Mouse (Mus musculus): Measurements from ENCODE around the gene Mtif3. TPM values are rescaled to one million over a fixed set of nuclear protein-coding genes. Genes with fewer than 3 reads are reported as not detected.

The Mtif3 gene
- polyA plus RNA-seq, 1 experiment from 2014 or later = 24.6 TPM

- H3K4me2 ChIP-seq (replicated peaks) = no peak overlapping the region
- 79% methylated on average over 6 of the region's 6 CpGs for WGBS
- H3K27me3 ChIP-seq = peaks cover 31% of the 10 kb centered on the region
- peaks cover 1% of the 10 kb centered on the region; the same call in 1 of the 2 replicates for H3K4me1 ChIP-seq
- H3K9ac ChIP-seq = no peak overlapping the region
- H3K36me3 ChIP-seq = no peaks in the 10 kb centered on the region
- H3K4me3 ChIP-seq = no peak overlapping the region
- ATAC-seq (ENCODE audit: low FRiP score) = no peak
- no peak overlapping the region for H3K27ac ChIP-seq
- no peaks in the 10 kb centered on the region for H3K9me3 ChIP-seq (replicated peaks)
Measured at GRCm38 (mm10) chr5:146981376-146981775, 17.8 kb upstream of the Mtif3 start.

GRCm38 (mm10) chr5:146974781-146975123 is 11.2 kb upstream of the Mtif3 start:
- no peaks in the 10 kb centered on the region for H3K4me1 ChIP-seq
- no peak overlapping the region for H3K4me2 ChIP-seq (replicated peaks)
- ATAC-seq (ENCODE audit: low FRiP score) = no peak
- no peak overlapping the region for H3K27ac ChIP-seq
- H3K4me3 ChIP-seq = no peak overlapping the region
- 69% methylated on average over 13 of the region's 13 CpGs for WGBS
- H3K36me3 ChIP-seq = no peaks in the 10 kb centered on the region
- H3K27me3 ChIP-seq = no peaks in the 10 kb centered on the region
- H3K9ac ChIP-seq = no peak overlapping the region
- no peaks in the 10 kb centered on the region for H3K9me3 ChIP-seq (replicated peaks)

DNA sequence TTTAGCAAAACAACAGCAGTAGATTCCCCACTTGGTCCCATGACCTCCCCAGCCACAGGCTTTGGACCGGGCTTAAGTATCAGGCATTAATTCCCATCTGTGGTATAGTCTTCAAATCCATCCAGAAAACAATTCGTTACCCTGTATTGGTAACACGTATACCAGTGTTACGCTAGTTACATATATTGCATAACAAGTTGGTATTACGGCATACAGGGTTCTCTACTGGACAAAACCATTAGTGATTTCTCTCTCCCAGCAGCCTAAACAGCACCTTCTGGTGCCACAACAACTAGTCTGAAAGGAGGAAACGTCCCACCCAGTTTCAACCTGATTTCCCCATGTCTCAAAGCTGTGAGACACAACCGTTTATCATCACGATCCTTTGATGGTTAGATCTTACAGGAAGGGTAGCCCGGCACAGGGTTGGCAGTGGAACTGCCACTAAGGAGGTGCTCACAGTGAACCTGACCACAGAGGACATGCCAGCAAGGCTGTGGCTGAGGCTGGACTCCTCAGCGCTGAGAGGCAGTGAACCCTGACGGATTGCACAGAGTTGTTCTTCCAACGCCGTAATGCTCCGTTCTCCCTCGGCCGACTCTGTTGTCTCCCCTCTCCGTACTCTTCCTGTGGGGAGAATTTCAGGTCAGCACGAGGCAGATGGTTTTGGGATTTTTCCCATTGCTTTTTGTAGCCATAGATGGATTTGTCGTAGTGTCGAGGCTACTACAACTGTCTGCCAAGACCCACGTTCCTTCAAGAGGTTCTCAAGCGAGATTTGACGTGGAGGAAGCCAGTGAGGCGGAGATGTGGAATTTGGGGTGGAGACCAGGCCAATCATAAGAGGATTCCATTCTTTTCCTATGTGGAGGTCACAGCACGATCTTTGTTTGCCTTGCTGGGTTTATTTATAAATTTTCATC is 10.5 kb upstream of the Mtif3 start:
- Histone ChIP-seq H3K9ac (no peak overlapping the region), H3K4me1 (peaks cover under 1% of the 10 kb centered on the region), H3K36me3 (no peaks in the 10 kb centered on the region), H3K27ac (no peak overlapping the region), H3K4me3 (no peak overlapping the region), H3K4me2 (replicated peaks) (no peak overlapping the region), H3K27me3 (no peaks in the 10 kb centered on the region), H3K9me3 (replicated peaks) (no peaks in the 10 kb centered on the region)
- ATAC-seq (ENCODE audit: low FRiP score) = no peak
- 84% methylated on average over 25 of the region's 25 CpGs for WGBS

- H3K4me1 ChIP-seq = peaks cover 3% of the 10 kb centered on the region
- H3K9me3 ChIP-seq (replicated peaks) = no peaks in the 10 kb centered on the region
- H3K4me3 ChIP-seq = no peak overlapping the region
- ATAC-seq (ENCODE audit: low FRiP score) = no peak
- no peak overlapping the region for H3K27ac ChIP-seq
- H3K9ac ChIP-seq = no peak overlapping the region
- no peaks in the 10 kb centered on the region for H3K36me3 ChIP-seq
- no peak overlapping the region for H3K4me2 ChIP-seq (replicated peaks)
- H3K27me3 ChIP-seq = no peaks in the 10 kb centered on the region
- WGBS = 92% methylated on average over 9 of the region's 9 CpGs
Measured at GRCm38 (mm10) chr5:146973353-146973752, 9.8 kb upstream of the Mtif3 start.

- peaks cover 3% of the 10 kb centered on the region for H3K4me1 ChIP-seq
- H3K4me2 ChIP-seq (replicated peaks) = no peak overlapping the region
- no peaks in the 10 kb centered on the region for H3K36me3 ChIP-seq
- no peak overlapping the region for H3K27ac ChIP-seq
- no peak overlapping the region for H3K4me3 ChIP-seq
- H3K9ac ChIP-seq = no peak overlapping the region
- no peak for ATAC-seq (ENCODE audit: low FRiP score)
- 0 out of 2 replicates have a peak, but pooled peaks cover under 1% of the 10 kb centered on the region for H3K27me3 ChIP-seq
- WGBS = 68% methylated on average over 10 of the region's 10 CpGs
- no peaks in the 10 kb centered on the region for H3K9me3 ChIP-seq (replicated peaks)
Measured at GRCm38 (mm10) chr5:146971776-146972561, 8.4 kb upstream of the Mtif3 start.

DNA sequence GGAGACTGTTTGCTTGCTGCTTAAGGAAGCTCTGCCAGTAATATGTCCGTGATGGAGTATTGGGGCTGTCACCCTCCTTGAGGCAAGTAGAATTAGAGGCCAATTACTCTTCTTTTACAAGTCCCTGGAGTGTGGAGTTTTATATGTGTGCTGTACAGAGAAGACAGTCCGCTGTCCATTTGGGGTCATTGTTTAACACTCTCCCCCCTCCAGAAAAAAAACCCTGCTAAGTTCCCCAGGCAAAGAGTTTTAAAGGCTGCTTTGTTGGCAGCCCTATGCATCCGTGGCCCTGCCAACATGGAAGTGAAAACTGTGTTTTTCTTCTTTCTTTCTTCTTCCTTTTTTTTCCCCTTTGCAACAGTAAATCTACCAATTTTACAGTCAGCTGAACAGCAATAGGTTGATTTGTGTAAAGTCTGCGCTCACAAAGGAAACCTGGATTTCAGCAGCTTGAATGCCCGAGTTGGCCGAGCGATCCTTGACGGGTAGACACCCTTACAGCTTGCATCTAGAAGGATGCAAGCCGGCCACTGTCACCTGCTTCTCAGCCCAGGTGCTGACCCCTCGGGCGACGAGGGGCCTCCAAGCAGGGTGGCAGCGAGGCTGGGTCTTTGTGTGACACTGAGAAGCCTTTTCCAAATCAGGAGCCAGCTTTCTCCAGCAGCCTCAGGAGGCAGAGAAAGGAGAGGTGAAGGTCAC is 5.2 kb upstream of the Mtif3 start:
- Histone ChIP-seq H3K36me3 (no peaks in the 10 kb centered on the region), H3K4me2 (replicated peaks) (no peak overlapping the region), H3K4me1 (peaks cover 5% of the 10 kb centered on the region), H3K27me3 (peaks cover 4% of the 10 kb centered on the region; the same call in 1 of the 2 replicates), H3K9ac (no peak overlapping the region), H3K4me3 (no peak overlapping the region), H3K27ac (no peak overlapping the region), H3K9me3 (replicated peaks) (no peaks in the 10 kb centered on the region)
- 26% methylated on average over 13 of the region's 13 CpGs for WGBS
- no peak for ATAC-seq (ENCODE audit: low FRiP score)

DNA sequence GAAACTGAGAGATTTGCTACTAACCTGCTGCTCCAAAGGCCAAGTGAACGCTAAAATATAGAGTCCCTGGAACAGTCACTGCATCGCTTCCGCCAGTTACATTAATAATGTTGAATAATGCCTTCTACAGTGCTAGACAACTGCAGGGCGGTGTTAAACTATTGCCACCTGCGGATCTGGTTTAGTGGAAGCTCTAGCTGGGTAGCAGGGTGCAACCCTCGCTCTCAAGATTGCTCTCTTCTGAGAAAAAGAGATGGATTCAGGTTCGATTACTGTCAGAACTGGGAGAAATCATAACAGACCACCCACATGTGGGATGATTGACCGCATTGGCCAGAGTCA is 308 bp upstream of the Mtif3 start:
- peaks cover 4% of the 10 kb centered on the region; the same call in 1 of the 2 replicates for H3K27me3 ChIP-seq
- H3K4me3 ChIP-seq = peak overlapping the region; percentile 90
- H3K4me2 ChIP-seq (replicated peaks) = peak overlapping the region; percentile 44
- H3K9ac ChIP-seq = 0 out of 2 replicates have a peak overlapping the region, but pooled peaks have one; percentile 3
- ATAC-seq (ENCODE audit: low FRiP score) = peak; percentile 61; the same call in 1 of the 2 replicates
- no peak overlapping the region for H3K27ac ChIP-seq
- H3K4me1 ChIP-seq = peaks cover 9% of the 10 kb centered on the region
- peaks cover 5% of the 10 kb centered on the region for H3K36me3 ChIP-seq
- H3K9me3 ChIP-seq (replicated peaks) = no peaks in the 10 kb centered on the region
- 51% methylated on average over 8 of the region's 8 CpGs for WGBS

DNA sequence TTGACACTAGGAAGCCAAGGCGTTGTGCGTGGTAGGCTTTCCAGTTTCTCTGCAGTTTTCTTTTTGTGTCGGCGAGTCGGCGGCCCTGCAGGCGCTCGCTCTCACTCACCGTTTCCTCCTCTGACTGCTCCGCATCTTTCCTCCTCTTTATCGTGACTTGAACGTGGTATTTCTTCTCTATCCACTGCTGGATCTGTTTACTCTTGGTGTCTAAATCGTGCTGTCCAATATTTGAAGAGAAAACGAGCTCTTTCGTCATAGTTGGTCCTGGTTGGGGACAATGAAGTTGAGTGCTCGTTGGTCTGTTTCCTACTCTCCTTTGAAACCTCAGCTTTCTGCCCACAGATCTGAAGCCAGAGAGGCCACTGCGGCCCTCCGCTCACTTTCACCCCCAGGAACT is 6.9 kb downstream of the Mtif3 start:
- Histone ChIP-seq H3K4me2 (replicated peaks) (no peak overlapping the region), H3K27ac (no peak overlapping the region), H3K9me3 (replicated peaks) (no peaks in the 10 kb centered on the region), H3K36me3 (peaks cover 76% of the 10 kb centered on the region), H3K9ac (no peak overlapping the region), H3K4me1 (no peaks in the 10 kb centered on the region), H3K4me3 (no peak overlapping the region), H3K27me3 (no peaks in the 10 kb centered on the region)
- ATAC-seq (ENCODE audit: low FRiP score) = no peak
- WGBS = 92% methylated on average over 18 of the region's 18 CpGs

GRCm38 (mm10) chr5:146955651-146956050 is 7.9 kb downstream of the Mtif3 start:
- 94% methylated on average over 5 of the region's 5 CpGs for WGBS

DNA sequence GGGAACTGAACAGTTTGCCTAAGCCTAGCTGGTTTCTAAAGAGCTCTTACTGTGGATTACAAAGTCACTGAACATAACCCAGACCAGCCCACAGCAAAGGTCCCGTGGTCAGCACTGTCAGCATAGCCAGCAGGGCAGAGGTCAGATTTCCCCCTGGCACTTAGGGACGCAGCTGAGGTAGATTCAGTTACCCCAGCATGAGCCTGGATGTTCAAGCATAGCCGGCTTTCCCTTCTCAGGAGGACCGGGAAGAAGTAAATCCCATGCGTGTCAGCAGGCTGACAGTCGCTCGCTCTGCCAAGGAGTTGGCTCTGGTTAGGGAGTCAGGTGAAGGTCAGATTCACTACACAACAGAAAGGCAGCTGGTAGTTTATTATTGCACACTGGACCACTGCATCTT is 9.0 kb downstream of the Mtif3 start:
- H3K4me2 ChIP-seq (replicated peaks) = no peak overlapping the region
- no peaks in the 10 kb centered on the region for H3K9me3 ChIP-seq (replicated peaks)
- no peak overlapping the region for H3K4me3 ChIP-seq
- H3K36me3 ChIP-seq = peaks cover 86% of the 10 kb centered on the region
- H3K4me1 ChIP-seq = peaks cover 4% of the 10 kb centered on the region
- no peak for ATAC-seq (ENCODE audit: low FRiP score)
- H3K9ac ChIP-seq = no peak overlapping the region
- no peaks in the 10 kb centered on the region for H3K27me3 ChIP-seq
- WGBS = 91% methylated on average over 7 of the region's 7 CpGs
- H3K27ac ChIP-seq = no peak overlapping the region

More at GRCm38 (mm10) chr5:146955651-146956050, 7.9 kb downstream of the Mtif3 start:
- H3K4me3 ChIP-seq = no peak overlapping the region
- H3K36me3 ChIP-seq = peaks cover 85% of the 10 kb centered on the region
- ATAC-seq (ENCODE audit: low FRiP score) = no peak
- H3K27ac ChIP-seq = no peak overlapping the region
- no peak overlapping the region for H3K4me2 ChIP-seq (replicated peaks)
- no peaks in the 10 kb centered on the region for H3K9me3 ChIP-seq (replicated peaks)
- no peaks in the 10 kb centered on the region for H3K27me3 ChIP-seq
- H3K9ac ChIP-seq = no peak overlapping the region
- no peaks in the 10 kb centered on the region for H3K4me1 ChIP-seq

GRCm38 (mm10) chr5:146948508-146949088 is 15.0 kb downstream of the Mtif3 start, which contains the start of gene Gtf3a:
TSS of gene Gtf3a (plus strand) at chr5:146948657.
- ATAC-seq (ENCODE audit: low FRiP score) = peak; percentile 95
- H3K4me3 ChIP-seq = peak within 1 kb of the TSS; percentile 64
- H3K36me3 ChIP-seq = peaks cover 29% of the 10 kb centered on the region
- H3K4me2 ChIP-seq (replicated peaks) = peak within 1 kb of the TSS; percentile 94
- peak within 1 kb of the TSS; percentile 70 for H3K27ac ChIP-seq
- WGBS = under 1% methylated on average over 62 of the region's 62 CpGs
- peak within 1 kb of the TSS; percentile 86 for H3K9ac ChIP-seq
- H3K9me3 ChIP-seq (replicated peaks) = peaks cover 6% of the 10 kb centered on the region; the same call in 1 of the 2 replicates
- peaks cover 9% of the 10 kb centered on the region for H3K4me1 ChIP-seq
- no peaks in the 10 kb centered on the region for H3K27me3 ChIP-seq

Measured in hindbrain, embryonic 12.5 days (tissue).